ENCODE assay signal across 20 mouse cellular contexts in genomic region chr4:154936542-154937255, GRCm38 (mm10). TPM values are rescaled to one million over a fixed set of nuclear protein-coding genes. Genes with fewer than 3 reads are reported as not detected.
DNase-seq lines count a peak whose midpoint lies in the region; ATAC-seq lines count a peak whose summit lies in the region.
"Had no signal": no experiment of that assay in that cellular context is flagged by ENCODE, and none has a peak within 500 bp of the region (broad histone marks: within the 10 kb centered on the region; RNA-seq: fewer than 3 reads in every experiment).

No protein-coding gene starts in this region.

- no peak for ATAC-seq in midbrain, embryonic 14.5 days (ENCODE audit: low FRiP score, low TSS enrichment)
- peak; percentile 86 for ATAC-seq in inflammation-experienced regulatory T-cells, adult 6 months
- ATAC-seq: lung, postnatal 0 days had no signal

- no peak for DNase-seq in midbrain, embryonic 10.5 days (ENCODE audit: low spot score)
- no peak for DNase-seq in midbrain, embryonic 14.5 days
- DNase-seq in CD4-positive, CD25-positive, alpha-beta regulatory T cell, adult 2 months (ENCODE audit: low read depth, low spot score), result peak; percentile 88
- peak; percentile 77 for DNase-seq in thymus, postnatal 14 days
- no peak for DNase-seq in layer of hippocampus, adult 18-20 months (ENCODE audit: low spot score in 2 of 2)
- no peak for DNase-seq in cerebellum, postnatal 4 days (ENCODE audit: low spot score in 2 of 2)
- DNase-seq: adrenal gland, postnatal 14 days; B cell, adult 2 months; cerebellum, postnatal 36 days; gastrocnemius, postnatal 10 days; heart, postnatal 14 days; kidney, adult 2 months; kidney, postnatal 4 days had no signal

- no peaks in the 10 kb centered on the region for H3K36me3 ChIP-seq in midbrain, embryonic 10.5 days
- no peaks in the 10 kb centered on the region for H3K36me3 ChIP-seq in midbrain, embryonic 14.5 days (ENCODE audit: control insufficient read depth, insufficient read depth, low read length)
- H3K36me3 ChIP-seq: hindbrain, embryonic 15.5 days; midbrain, embryonic 12.5 days; neural tube, embryonic 12.5 days had no signal

- H3K4me1 ChIP-seq in midbrain, embryonic 10.5 days, result peaks cover 20% of the 10 kb centered on the region
- no peaks in the 10 kb centered on the region; the same call in 1 of the 2 replicates for H3K4me1 ChIP-seq in midbrain, embryonic 14.5 days (ENCODE audit: control insufficient read depth, insufficient read depth, low read length)
- H3K4me1 ChIP-seq: hindbrain, embryonic 15.5 days; midbrain, embryonic 12.5 days; neural tube, embryonic 12.5 days had no signal

- H3K4me2 ChIP-seq in midbrain, embryonic 14.5 days (ENCODE audit: low read length), result no peak overlapping the region
- H3K4me2 ChIP-seq: hindbrain, embryonic 15.5 days; midbrain, embryonic 12.5 days; neural tube, embryonic 12.5 days had no signal

- H3K4me3 ChIP-seq in midbrain, embryonic 10.5 days, result no peak overlapping the region
- H3K4me3 ChIP-seq in midbrain, embryonic 14.5 days (replicated peaks; ENCODE audit: low read depth, low read length), result no peak overlapping the region
- H3K4me3 ChIP-seq: hindbrain, embryonic 15.5 days; midbrain, embryonic 12.5 days; neural tube, embryonic 12.5 days had no signal

- 57% methylated on average over 8 of the region's 8 CpGs for WGBS in midbrain, embryonic 10.5 days
- 42% methylated on average over 8 of the region's 8 CpGs for WGBS in midbrain, embryonic 14.5 days

- no peaks in the 10 kb centered on the region for H3K9me3 ChIP-seq in midbrain, embryonic 10.5 days (replicated peaks)
- H3K9me3 ChIP-seq in midbrain, embryonic 14.5 days (ENCODE audit: control insufficient read depth, low read length), result no peaks in the 10 kb centered on the region
- H3K9me3 ChIP-seq: hindbrain, embryonic 15.5 days; midbrain, embryonic 12.5 days; neural tube, embryonic 12.5 days had no signal

- peak overlapping the region; percentile 38 for H3K27ac ChIP-seq in midbrain, embryonic 10.5 days (replicated peaks)
- no peak overlapping the region for H3K27ac ChIP-seq in midbrain, embryonic 14.5 days (replicated peaks; ENCODE audit: low read depth, low read length)
- H3K27ac ChIP-seq: hindbrain, embryonic 15.5 days; liver, embryonic 14.5 days; midbrain, embryonic 12.5 days; neural tube, embryonic 12.5 days had no signal

- H3K27me3 ChIP-seq in midbrain, embryonic 10.5 days (ENCODE audit: low read depth, poor library complexity, severe bottlenecking), result 0 out of 2 replicates have a peak, but pooled peaks cover 4% of the 10 kb centered on the region
- H3K27me3 ChIP-seq in midbrain, embryonic 14.5 days (ENCODE audit: control insufficient read depth, insufficient read depth, low read length), result no peaks in the 10 kb centered on the region
- H3K27me3 ChIP-seq: hindbrain, embryonic 15.5 days; midbrain, embryonic 12.5 days; neural tube, embryonic 12.5 days had no signal

- H3K9ac ChIP-seq in midbrain, embryonic 14.5 days (replicated peaks; ENCODE audit: low read length), result no peak overlapping the region
- H3K9ac ChIP-seq: hindbrain, embryonic 15.5 days; liver, embryonic 14.5 days; midbrain, embryonic 12.5 days; neural tube, embryonic 12.5 days had no signal

RNA-seq across cellular contexts. Expression of gene Tnfrsf14, which starts 8.3 kb away (rescaled TPM):
- polyA plus RNA-seq in midbrain, embryonic 10.5 days (2016; fragmentation: Nextera tagmentation; extraction: Ambion mirVana), result 0.67 and 0.99 TPM in 2 replicates
- polyA plus RNA-seq in midbrain, embryonic 14.5 days (2014; fragmentation: Nextera tagmentation; extraction: Ambion mirVana), result not detected in 2 replicates
- 100 to 1,000 TPM in 2 of 3 experiments, 10 to 100 TPM in 1; 10.2 to 157 (median 117) TPM for polyA plus RNA-seq in inflammation-experienced regulatory T-cells, adult 6 months (2017; shearing (Covaris generic))
- 1 to 10 TPM in 1 of 2 experiments, under 1 TPM in 1; 0.94 to 1.2 TPM for total RNA-seq in layer of hippocampus, adult 18-20 months (2021)

RNA-seq across cellular contexts. Expression of gene Hes5, which starts 24.0 kb away (rescaled TPM):
- 690 and 827 TPM in 2 replicates for polyA plus RNA-seq in midbrain, embryonic 10.5 days (2016; fragmentation: Nextera tagmentation; extraction: Ambion mirVana)
- 111 and 123 TPM in 2 replicates for polyA plus RNA-seq in midbrain, embryonic 14.5 days (2014; fragmentation: Nextera tagmentation; extraction: Ambion mirVana)
- 1 to 10 TPM in 2 of 3 experiments, not detected in 1; 1.2 to 1.3 TPM for polyA plus RNA-seq in inflammation-experienced regulatory T-cells, adult 6 months (2017; shearing (Covaris generic))
- total RNA-seq in layer of hippocampus, adult 18-20 months (2021), result 10 to 100 TPM; 15.5 to 25.8 TPM
- total RNA-seq: adrenal gland, postnatal 14 days; heart, postnatal 14 days; MEL had no signal
- polyA plus RNA-seq: kidney, adult 2 months had no signal

RNA-seq across cellular contexts. Expression of gene Pank4, which starts 27.2 kb away (rescaled TPM):
- 47.6 and 48.6 TPM in 2 replicates for polyA plus RNA-seq in midbrain, embryonic 10.5 days (2016; fragmentation: Nextera tagmentation; extraction: Ambion mirVana)
- 30.6 and 38.8 TPM in 2 replicates for polyA plus RNA-seq in midbrain, embryonic 14.5 days (2014; fragmentation: Nextera tagmentation; extraction: Ambion mirVana)
- polyA plus RNA-seq in inflammation-experienced regulatory T-cells, adult 6 months (2017; shearing (Covaris generic)), result 10 to 100 TPM; 22.1 to 59.6 (median 49.1) TPM
- 10 to 100 TPM; 36.0 to 37.7 TPM for total RNA-seq in layer of hippocampus, adult 18-20 months (2021)

RNA-seq across cellular contexts. Expression of gene Fam213b, which starts 37.8 kb away (rescaled TPM):
- 45.9 and 46.8 TPM in 2 replicates for polyA plus RNA-seq in midbrain, embryonic 10.5 days (2016; fragmentation: Nextera tagmentation; extraction: Ambion mirVana)
- polyA plus RNA-seq in midbrain, embryonic 14.5 days (2014; fragmentation: Nextera tagmentation; extraction: Ambion mirVana), result 52.1 and 53.2 TPM in 2 replicates
- polyA plus RNA-seq in inflammation-experienced regulatory T-cells, adult 6 months (2017; shearing (Covaris generic)), result 10 to 100 TPM in 2 of 3 experiments, 1 to 10 TPM in 1; 2.8 to 17.4 (median 15.1) TPM
- total RNA-seq in layer of hippocampus, adult 18-20 months (2021), result 10 to 100 TPM; 54.8 to 58.7 TPM
- total RNA-seq: MEL had no signal

Comparison
In these comparisons a context has a peak if more than half of its experiments do, and no peak if none do; other contexts are left out.
1. DNase-seq: peak in CD4-positive, CD25-positive, alpha-beta regulatory T cell, adult 2 months (single experiment) and thymus, postnatal 14 days (single experiment); none in midbrain, embryonic 10.5 days (single experiment), midbrain, embryonic 14.5 days (single experiment), layer of hippocampus, adult 18-20 months (0 of 2) and cerebellum, postnatal 4 days (0 of 2).
2. RNA of gene Hes5, which starts 24.0 kb away (polyA plus RNA-seq): 690 to 827 TPM in midbrain, embryonic 10.5 days and 111 to 123 TPM in midbrain, embryonic 14.5 days; 1.2 to 1.3 TPM in inflammation-experienced regulatory T-cells, adult 6 months; every median in the first group is over 10 times any median in the second.